Mouse (Mus musculus) G1E-ER4 (cell line): ENCODE results near the gene Sez6l. TPM values are rescaled to one million over a fixed set of nuclear protein-coding genes. Genes with fewer than 3 reads are reported as not detected.

Experiments
- GATA1 ChIP-seq: IDR thresholded peaks from one replicate; pipeline ENCODE4 v1.8.0; 2012; ENCODE audit warnings: low read length, inconsistent platforms
- polyA plus RNA-seq: library from polyadenylated mRNA; stranded (reverse); fragments of >175 nt; gene quantifications from 2 replicates; pipeline ENCODE4 v1.2.3, GENCODE M21; 2012

Sez6l gene
- polyA plus RNA-seq, 1 experiment: not detected

GRCm38 (mm10) chr5:112394779-112395443 is 182.1 kb downstream of the Sez6l start, which contains the start of gene Asphd2:
Asphd2 (minus strand) TSS chr5:112394866.
- no peak for TF ChIP-seq GATA1

- no peak for TF ChIP-seq GATA1
Measured at GRCm38 (mm10) chr5:112394415-112394763, 182.6 kb downstream of the Sez6l start.

GRCm38 (mm10) chr5:112393741-112394414 is 183.1 kb downstream of the Sez6l start:
- no peak for TF ChIP-seq GATA1

- no peak for TF ChIP-seq GATA1
Measured at GRCm38 (mm10) chr5:112391676-112392323, 185.2 kb downstream of the Sez6l start.

- TF ChIP-seq GATA1: no peak
Measured at GRCm38 (mm10) chr5:112391002-112391401, 186.0 kb downstream of the Sez6l start.

GRCm38 (mm10) chr5:112389352-112389751 is 187.6 kb downstream of the Sez6l start:
- no peak for TF ChIP-seq GATA1

GRCm38 (mm10) chr5:112385973-112386372 is 191.0 kb downstream of the Sez6l start:
- TF ChIP-seq GATA1: no peak

- TF ChIP-seq GATA1: no peak
Measured at GRCm38 (mm10) chr5:112384805-112385472, 192.0 kb downstream of the Sez6l start.

GRCm38 (mm10) chr5:112382641-112383330 is 194.2 kb downstream of the Sez6l start:
- TF ChIP-seq GATA1: no peak

- no peak for TF ChIP-seq GATA1
Measured at GRCm38 (mm10) chr5:112382042-112382441, 194.9 kb downstream of the Sez6l start.

GRCm38 (mm10) chr5:112381154-112381553 is 195.8 kb downstream of the Sez6l start:
- TF ChIP-seq GATA1: no peak

- TF ChIP-seq GATA1: no peak
Measured at GRCm38 (mm10) chr5:112378716-112379115, 198.3 kb downstream of the Sez6l start.

- no peak for TF ChIP-seq GATA1
Measured at GRCm38 (mm10) chr5:112377380-112377779, 199.6 kb downstream of the Sez6l start.

GRCm38 (mm10) chr5:112376111-112376510 is 200.9 kb downstream of the Sez6l start:
- TF ChIP-seq GATA1: no peak

GRCm38 (mm10) chr5:112371933-112372332 is 205.1 kb downstream of the Sez6l start:
- TF ChIP-seq GATA1: no peak

- TF ChIP-seq GATA1: no peak
Measured at GRCm38 (mm10) chr5:112370236-112370813, 206.7 kb downstream of the Sez6l start.
